Mouse (Mus musculus) hindbrain, embryonic 16.5 days (tissue): ENCODE measurements around the gene Epha2. TPM values are rescaled to one million over a fixed set of nuclear protein-coding genes. Genes with fewer than 3 reads are reported as not detected.

Source experiments
- ATAC-seq: fragments of 200-750 bp; cut with Nextera tagmentation; 2 replicates; pipeline ENCODE4 v1.8.0; 2017; ENCODE audit warnings: moderate TSS enrichment, moderate library complexity
- H3K27ac ChIP-seq: fragments of 300-500 bp; sonication (generic); 2 replicates; pipeline ENCODE4 v1.5.1; 2014; ENCODE audit warnings: low read depth, mild to moderate bottlenecking, control low read depth, low read length, moderate library complexity
- H3K27me3 ChIP-seq: fragments of 300-500 bp; sonication (generic); replicated peaks from 2 replicates; pipeline ENCODE4 v1.6.1; 2014; ENCODE audit warnings: low read length; ENCODE audit not compliant: control insufficient read depth, insufficient read depth
- H3K36me3 ChIP-seq: fragments of 300-500 bp; sonication (generic); 2 replicates; pipeline ENCODE4 v1.6.1; 2014; ENCODE audit warnings: mild to moderate bottlenecking, low read length, moderate library complexity, mixed read lengths; ENCODE audit not compliant: control insufficient read depth, insufficient read depth
- H3K4me1 ChIP-seq: fragments of 300-500 bp; sonication (generic); 2 replicates; pipeline ENCODE4 v1.6.1; 2014; ENCODE audit warnings: low read depth, low read length; ENCODE audit not compliant: control insufficient read depth, insufficient read depth
- H3K4me2 ChIP-seq: fragments of 300-500 bp; sonication (generic); 2 replicates; pipeline ENCODE4 v1.6.1; 2014; ENCODE audit warnings: mild to moderate bottlenecking, low read length, control low read depth, moderate library complexity
- H3K4me3 ChIP-seq: fragments of 300-500 bp; sonication (generic); 2 replicates; pipeline ENCODE4 v1.5.1; 2014; ENCODE audit warnings: mild to moderate bottlenecking, low read length, control low read depth, moderate library complexity
- H3K9ac ChIP-seq: fragments of 300-500 bp; sonication (generic); 2 replicates; pipeline ENCODE4 v1.6.1; 2014; ENCODE audit warnings: low read depth, mild to moderate bottlenecking, control low read depth, low read length, moderate library complexity
- H3K9me3 ChIP-seq: fragments of 300-500 bp; sonication (generic); 2 replicates; pipeline ENCODE4 v1.6.1; 2014; ENCODE audit warnings: mild to moderate bottlenecking, low read length, moderate library complexity; ENCODE audit not compliant: control insufficient read depth
- WGBS: fragments of 180-500 bp; shearing (Covaris S2); extraction: QIAGEN DNeasy Blood & Tissue Kit; methylation state at CpG from one replicate; pipeline ENCODE4 v1.1.7; 2014; 5-methylcytosine and 5-hydroxymethylcytosine counted together
- polyA plus RNA-seq: library from polyadenylated mRNA; unstranded; fragments of >200 nt; fragmentation: Nextera tagmentation; extraction: Ambion mirVana; gene quantifications from 2 replicates; pipeline ENCODE4 v1.2.1, GENCODE M21; 2015

Epha2 gene
- polyA plus RNA-seq, 1 experiment from 2014 or later = 1.1 TPM

DNA sequence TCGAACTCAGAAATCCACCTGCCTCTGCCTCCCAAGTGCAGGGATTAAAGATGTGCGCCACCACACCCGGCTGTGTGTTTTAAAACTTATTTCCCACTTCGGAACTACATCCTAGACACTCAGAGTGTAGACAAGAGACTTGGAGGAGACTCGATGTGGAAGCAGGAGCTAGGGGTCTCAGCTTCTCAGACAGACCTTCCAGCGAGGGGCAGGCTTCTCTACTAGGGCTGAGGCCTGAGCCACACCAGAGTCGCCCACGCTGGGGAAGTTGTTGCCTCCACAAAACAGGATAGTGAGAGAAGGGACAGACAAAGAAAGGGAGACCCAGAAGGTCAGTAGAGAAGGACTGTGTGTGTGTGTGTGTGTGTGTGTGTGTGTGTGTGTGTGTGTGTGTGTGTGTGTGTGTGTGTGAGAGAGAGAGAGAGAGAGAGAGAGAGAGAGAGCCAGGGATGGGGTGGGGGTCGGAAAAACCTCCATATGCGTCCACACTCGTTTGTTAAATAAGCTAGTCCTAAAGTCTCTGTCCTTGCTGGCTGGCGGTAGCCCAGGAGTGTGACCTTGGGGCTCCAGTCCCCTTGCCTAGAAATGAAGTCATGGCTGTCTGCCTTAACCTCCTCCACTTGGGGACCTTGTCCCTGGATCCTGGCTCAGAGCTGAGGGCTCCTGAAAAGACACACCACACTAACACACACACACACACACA is 17.7 kb upstream of the Epha2 start:
- 50% methylated on average over 12 of the region's 12 CpGs for WGBS

GRCm38 (mm10) chr4:141283879-141284411 is 17.1 kb upstream of the Epha2 start:
- WGBS = 17% methylated on average over 8 of the region's 8 CpGs
- no peak overlapping the region for H3K27ac ChIP-seq
- no peak for ATAC-seq

More for the DNA sequence above, 17.7 kb upstream of the Epha2 start:
- H3K4me2 ChIP-seq = no peak overlapping the region
- no peak overlapping the region for H3K27ac ChIP-seq
- H3K36me3 ChIP-seq = no peaks in the 10 kb centered on the region
- H3K27me3 ChIP-seq = peaks cover 7% of the 10 kb centered on the region
- H3K9ac ChIP-seq = no peak overlapping the region
- no peak for ATAC-seq
- H3K4me3 ChIP-seq = no peak overlapping the region
- H3K9me3 ChIP-seq = no peaks in the 10 kb centered on the region
- peaks cover 10% of the 10 kb centered on the region; the same call in 1 of the 2 replicates for H3K4me1 ChIP-seq

GRCm38 (mm10) chr4:141284486-141284885 is 16.6 kb upstream of the Epha2 start:
- peaks cover 7% of the 10 kb centered on the region for H3K27me3 ChIP-seq

More at GRCm38 (mm10) chr4:141283879-141284411, 17.1 kb upstream of the Epha2 start:
- no peaks in the 10 kb centered on the region for H3K9me3 ChIP-seq
- peaks cover 10% of the 10 kb centered on the region; the same call in 1 of the 2 replicates for H3K4me1 ChIP-seq
- H3K27me3 ChIP-seq = peaks cover 7% of the 10 kb centered on the region
- no peak overlapping the region for H3K9ac ChIP-seq
- no peak overlapping the region for H3K4me3 ChIP-seq
- no peak overlapping the region for H3K4me2 ChIP-seq
- no peaks in the 10 kb centered on the region for H3K36me3 ChIP-seq

GRCm38 (mm10) chr4:141285128-141285527 is 15.9 kb upstream of the Epha2 start:
- no peaks in the 10 kb centered on the region for H3K36me3 ChIP-seq
- no peaks in the 10 kb centered on the region for H3K9me3 ChIP-seq
- H3K4me2 ChIP-seq = no peak overlapping the region
- no peak for ATAC-seq
- WGBS = 6% methylated on average over 7 of the region's 8 CpGs
- no peak overlapping the region for H3K9ac ChIP-seq
- peaks cover 10% of the 10 kb centered on the region; the same call in 1 of the 2 replicates for H3K4me1 ChIP-seq
- no peak overlapping the region for H3K27ac ChIP-seq
- peaks cover 7% of the 10 kb centered on the region for H3K27me3 ChIP-seq
- no peak overlapping the region for H3K4me3 ChIP-seq

More at GRCm38 (mm10) chr4:141284486-141284885, 16.6 kb upstream of the Epha2 start:
- peaks cover 10% of the 10 kb centered on the region; the same call in 1 of the 2 replicates for H3K4me1 ChIP-seq
- 82% methylated on average over 3 of the region's 3 CpGs for WGBS
- H3K9ac ChIP-seq = no peak overlapping the region
- no peak for ATAC-seq
- no peaks in the 10 kb centered on the region for H3K36me3 ChIP-seq
- H3K27ac ChIP-seq = no peak overlapping the region
- no peak overlapping the region for H3K4me3 ChIP-seq
- no peaks in the 10 kb centered on the region for H3K9me3 ChIP-seq
- no peak overlapping the region for H3K4me2 ChIP-seq

- WGBS = 13% methylated on average over 20 of the region's 20 CpGs
- no peaks in the 10 kb centered on the region for H3K9me3 ChIP-seq
- H3K27ac ChIP-seq = no peak overlapping the region
- no peak overlapping the region for H3K4me3 ChIP-seq
- peaks cover 20% of the 10 kb centered on the region for H3K4me1 ChIP-seq
- no peaks in the 10 kb centered on the region for H3K36me3 ChIP-seq
- no peak overlapping the region for H3K9ac ChIP-seq
- no peak for ATAC-seq
- H3K27me3 ChIP-seq = peaks cover 7% of the 10 kb centered on the region
- H3K4me2 ChIP-seq = peak overlapping the region; percentile 27; the same call in 1 of the 2 replicates
Observed at GRCm38 (mm10) chr4:141286860-141287517, 14.1 kb upstream of the Epha2 start.

- Histone ChIP-seq H3K36me3 (no peaks in the 10 kb centered on the region), H3K27ac (no peak overlapping the region), H3K27me3 (peaks cover 7% of the 10 kb centered on the region), H3K4me1 (peaks cover 20% of the 10 kb centered on the region), H3K4me2 (peak overlapping the region; percentile 27; the same call in 1 of the 2 replicates), H3K4me3 (no peak overlapping the region), H3K9ac (no peak overlapping the region), H3K9me3 (no peaks in the 10 kb centered on the region)
- 18% methylated on average over 15 of the region's 15 CpGs for WGBS
- no peak for ATAC-seq
Observed at GRCm38 (mm10) chr4:141287518-141288004, 13.5 kb upstream of the Epha2 start.

DNA sequence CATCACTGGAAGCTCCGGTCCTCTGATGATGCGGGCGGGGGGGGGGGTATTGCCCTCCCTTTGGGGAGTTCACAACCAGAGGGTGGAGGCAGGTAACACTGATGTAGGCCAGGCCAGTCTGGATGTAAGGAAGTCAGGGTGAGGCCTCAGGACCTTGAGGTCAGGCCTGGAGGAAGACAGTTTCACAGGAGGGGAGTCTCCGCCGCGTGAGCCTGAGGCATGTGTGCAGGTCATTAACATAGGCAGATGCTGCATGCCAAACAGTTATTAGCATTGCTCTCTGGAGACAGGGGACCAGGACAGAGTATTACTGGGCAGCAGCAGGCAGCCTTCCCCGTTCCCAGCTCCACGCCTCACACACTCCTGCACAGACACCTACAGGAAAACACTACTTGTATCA is 12.9 kb upstream of the Epha2 start:
- Histone ChIP-seq H3K4me2 (no peak overlapping the region), H3K9ac (no peak overlapping the region), H3K9me3 (no peaks in the 10 kb centered on the region), H3K4me3 (no peak overlapping the region), H3K27ac (no peak overlapping the region), H3K27me3 (peaks cover 7% of the 10 kb centered on the region), H3K4me1 (peaks cover 20% of the 10 kb centered on the region), H3K36me3 (no peaks in the 10 kb centered on the region)
- 0 out of 2 replicates have a peak, but pooled peaks have one; percentile 34 for ATAC-seq
- 36% methylated on average over 8 of the region's 8 CpGs for WGBS

DNA sequence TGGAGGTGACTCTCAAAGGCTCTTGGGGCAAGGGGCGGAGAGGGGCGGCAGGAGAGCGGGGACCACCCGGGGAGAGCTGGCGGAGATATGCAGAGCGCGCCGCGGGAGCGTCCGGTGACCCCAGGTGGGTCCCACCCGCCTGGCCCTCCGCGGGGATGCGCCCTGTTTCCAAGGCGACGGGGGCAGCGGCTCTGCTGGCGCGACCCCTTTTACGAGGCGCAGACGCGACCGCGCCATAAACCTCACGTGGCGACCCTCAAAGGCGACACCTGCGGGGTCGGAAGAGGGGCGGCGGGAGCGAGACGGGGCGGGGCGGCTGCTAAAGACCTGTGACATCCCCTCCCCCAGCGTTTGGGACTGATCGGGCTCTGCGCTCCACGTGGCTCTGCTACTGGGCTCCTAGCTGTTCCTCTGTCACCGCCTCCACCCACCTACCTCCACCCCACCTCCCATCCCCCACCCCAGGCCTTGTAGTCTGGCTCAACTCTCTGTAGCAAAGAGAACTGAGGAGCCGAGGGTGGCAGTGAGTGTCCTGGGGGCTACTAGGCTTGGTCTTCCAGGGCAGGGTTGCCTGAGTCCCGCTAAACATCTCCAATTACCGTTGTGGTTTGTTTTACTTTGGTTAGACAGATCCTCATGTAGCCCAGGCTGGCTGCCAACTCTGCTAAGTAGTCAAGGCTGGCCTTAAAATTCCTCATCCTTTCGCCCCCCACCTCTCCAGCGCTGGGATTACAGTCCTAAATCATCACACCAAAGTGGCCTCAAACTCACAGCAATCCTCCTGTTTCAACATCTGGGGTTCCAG is 9.3 kb upstream of the Epha2 start:
- H3K9me3 ChIP-seq = no peaks in the 10 kb centered on the region
- H3K36me3 ChIP-seq = no peaks in the 10 kb centered on the region
- H3K9ac ChIP-seq = peak overlapping the region; percentile 64
- H3K4me2 ChIP-seq = peak overlapping the region; percentile 93
- peaks cover 19% of the 10 kb centered on the region for H3K4me1 ChIP-seq
- H3K27me3 ChIP-seq = peaks cover 11% of the 10 kb centered on the region
- ATAC-seq = peak; percentile 40; the same call in 1 of the 2 replicates
- peak overlapping the region; percentile 43 for H3K4me3 ChIP-seq
- under 1% methylated on average over 44 of the region's 47 CpGs for WGBS
- no peak overlapping the region for H3K27ac ChIP-seq
